Mouse (Mus musculus) cerebellum, adult 8-10 months (tissue): Measurements from ENCODE around the gene Btbd9.
A peak's percentile ranks its signal among the peaks of the same experiment; 100 is the strongest.
"Not testable (repeated sequence)": the region's sequence is repeated elsewhere in the genome, so short reads cannot be mapped to it uniquely, and the experiment has no call there.

ENCODE experiments used
- DNase-seq: peaks from one replicate; pipeline ENCODE4 v3.0.0; 2022

The Btbd9 gene

DNA sequence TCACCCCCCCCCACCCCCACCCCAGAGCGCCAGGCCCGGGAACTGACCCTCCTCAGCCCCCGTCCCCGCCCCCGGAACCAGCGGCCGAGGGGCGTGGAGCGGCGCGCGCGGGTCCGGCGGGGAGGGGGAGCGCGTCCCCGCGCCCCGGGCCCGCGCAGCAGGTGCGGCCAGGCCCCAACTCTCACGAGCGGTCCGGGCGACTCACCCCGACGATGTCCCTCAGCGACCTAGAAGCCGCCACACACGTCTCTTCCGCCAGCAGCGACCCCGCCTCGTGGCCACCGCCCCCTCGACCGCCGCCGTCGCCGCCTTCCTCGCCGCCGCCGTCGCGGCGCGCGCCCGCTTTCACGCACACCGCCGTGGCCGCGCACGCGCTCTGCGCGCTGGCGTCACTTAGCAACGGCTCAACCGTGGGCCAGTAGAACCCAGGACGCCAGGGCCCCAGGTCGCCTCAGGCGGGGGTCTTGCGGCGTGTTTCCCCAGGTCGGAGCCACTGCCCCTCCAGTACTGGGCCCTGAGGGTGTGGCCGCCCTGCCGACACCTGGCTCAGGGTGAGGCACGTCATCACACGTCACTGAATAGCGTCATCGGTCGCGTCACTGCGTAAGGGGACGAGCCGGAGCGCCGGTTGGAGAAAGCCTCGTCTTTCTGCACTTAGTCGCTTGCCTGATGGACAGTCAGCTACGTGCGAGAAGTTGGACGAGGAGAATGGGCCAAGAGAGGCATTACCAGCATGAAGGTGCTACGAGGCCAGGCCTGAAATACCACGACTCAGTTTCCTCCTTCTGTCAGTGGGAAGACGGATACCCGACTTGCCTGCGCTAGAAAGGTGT, at the start of gene Btbd9:
Btbd9 (minus strand) TSS at position 548 of the 833 bp plus-strand sequence.
- peak; percentile 99 for DNase-seq

DNA sequence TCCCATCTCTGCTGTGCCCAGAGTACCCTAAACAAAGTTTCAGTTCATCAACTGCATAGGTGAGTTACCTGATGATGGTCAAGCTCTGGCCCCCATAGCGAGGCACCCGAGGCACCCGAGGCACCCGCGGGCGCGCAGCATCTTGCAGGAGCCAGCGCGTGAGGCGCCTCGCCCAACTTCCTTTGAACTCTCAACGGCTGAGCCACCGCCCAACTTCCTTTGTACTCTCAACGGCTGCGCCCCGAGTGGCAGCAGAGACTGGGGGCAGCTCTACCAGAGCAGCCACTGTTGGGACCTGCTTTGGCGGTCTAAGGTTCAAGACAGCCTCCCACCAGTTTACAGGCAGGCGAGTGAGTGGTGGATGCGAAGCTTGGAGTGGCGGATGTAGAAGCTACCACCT, 47.8 kb upstream of the Btbd9 start, which contains the start of gene Dnah8:
Dnah8 (plus strand) TSS at position 223 of the 400 bp plus-strand sequence.
- not testable (repeated sequence) for DNase-seq

DNA sequence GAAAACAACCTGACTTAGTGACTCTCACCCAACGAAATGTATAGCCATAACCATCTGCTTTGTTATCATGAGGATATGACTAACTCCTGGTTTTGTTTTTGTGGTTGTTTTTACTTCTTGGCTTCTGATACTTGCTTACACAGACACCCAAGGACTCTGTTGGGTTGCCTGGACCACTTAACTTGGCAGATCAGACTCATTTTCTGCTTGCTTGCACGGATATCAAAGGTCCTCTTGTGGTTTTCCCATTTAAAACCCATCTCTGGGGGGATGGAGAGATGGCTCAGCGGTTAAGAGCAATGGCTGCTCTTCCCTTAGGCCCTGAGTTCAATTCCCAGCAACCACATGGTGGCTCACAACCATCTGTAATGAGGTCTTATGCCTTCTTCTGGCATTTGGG, 46.9 kb upstream of the Btbd9 start:
- DNase-seq: no peak

DNA sequence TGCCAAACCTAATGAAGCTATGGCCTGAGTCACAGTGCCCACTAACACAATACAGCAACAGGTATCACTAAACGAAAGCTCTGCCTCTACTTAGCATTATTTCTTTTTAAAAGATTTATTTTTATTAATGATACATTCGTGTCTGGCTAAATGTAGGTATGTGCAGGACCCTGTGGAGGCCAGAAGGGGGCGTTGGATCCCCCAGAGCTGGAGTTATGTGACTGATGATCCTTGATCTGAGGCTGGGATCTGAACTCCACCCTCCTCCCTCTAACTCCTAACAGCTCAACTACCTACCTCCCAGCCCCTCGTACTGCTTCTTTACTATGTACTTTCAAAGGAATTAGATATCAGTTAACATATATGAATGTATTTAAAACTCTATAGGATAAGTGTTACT, 45.2 kb upstream of the Btbd9 start:
- no peak for DNase-seq

DNA sequence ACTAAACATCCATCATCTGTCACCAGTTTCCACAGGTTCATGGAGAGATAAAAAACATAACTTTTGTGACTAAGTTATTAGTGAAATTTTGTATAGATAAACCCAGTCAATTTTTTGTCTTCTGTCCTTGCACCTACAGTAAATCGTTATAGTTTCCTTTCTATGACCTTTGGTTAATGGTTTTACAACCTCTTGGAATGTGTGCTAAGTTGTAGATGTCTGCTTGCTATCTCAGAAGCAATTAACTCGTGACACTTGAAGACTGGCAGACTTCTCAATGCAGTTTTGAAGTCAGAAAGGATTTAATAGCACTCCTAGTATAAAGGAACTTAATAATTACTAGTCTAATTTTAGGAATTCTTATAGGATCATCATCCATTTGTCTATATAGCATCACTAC, 44.3 kb upstream of the Btbd9 start:
- no peak for DNase-seq

DNA sequence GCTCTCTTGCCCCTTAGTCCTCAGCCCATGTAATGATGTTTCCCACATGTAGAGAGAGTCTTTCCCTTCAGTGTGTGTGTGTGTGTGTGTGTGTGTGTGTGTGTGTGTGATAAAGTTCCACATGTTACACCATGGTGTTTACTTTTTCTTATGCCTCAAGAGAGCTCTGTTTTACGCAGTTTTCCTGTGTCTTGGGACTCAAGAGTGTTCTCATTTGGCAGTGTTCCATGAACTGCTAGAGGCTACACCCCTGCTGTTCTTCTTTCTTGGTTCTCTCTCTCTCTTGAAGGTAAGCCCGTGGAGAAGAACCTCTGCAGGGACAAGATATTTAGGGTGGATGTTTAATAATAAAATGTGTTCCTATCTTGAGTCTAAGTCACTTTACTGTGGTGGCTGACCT, 42.9 kb upstream of the Btbd9 start:
- DNase-seq: no peak

DNA sequence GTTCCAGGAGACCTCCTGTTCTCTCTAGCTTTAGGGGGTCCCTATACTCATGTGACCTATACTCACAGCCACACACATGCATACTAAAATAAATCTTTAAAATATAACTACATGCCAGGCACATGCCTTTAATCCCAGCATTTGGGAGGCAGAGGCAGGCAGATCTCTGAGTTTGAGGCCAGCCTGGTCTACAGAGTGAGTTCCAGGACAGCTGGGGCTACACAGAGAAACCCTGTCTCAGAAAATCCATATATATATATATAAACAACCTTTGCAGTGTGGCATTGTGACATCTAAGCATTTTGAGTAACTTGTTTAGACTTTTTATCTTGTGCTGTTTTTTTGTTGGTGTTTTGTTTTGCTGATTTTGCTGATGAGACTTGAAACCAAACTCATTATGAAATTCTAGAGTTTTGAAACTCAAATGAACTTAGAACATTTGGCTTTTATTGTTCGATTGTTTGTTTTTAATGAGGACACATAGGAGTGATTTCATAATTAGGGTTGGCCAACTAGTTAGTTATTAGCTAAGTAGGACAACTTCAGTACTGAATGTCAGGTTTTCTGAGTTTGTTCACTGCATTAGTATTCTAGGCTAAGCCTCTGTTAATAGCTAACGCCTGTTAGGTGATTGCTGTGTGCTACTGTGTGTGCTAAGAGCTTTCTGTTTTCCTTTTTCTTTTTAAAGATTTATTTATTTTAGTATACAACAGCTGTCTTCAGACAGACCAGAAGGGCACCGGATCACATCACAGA, 42.0 kb upstream of the Btbd9 start:
- DNase-seq: no peak

DNA sequence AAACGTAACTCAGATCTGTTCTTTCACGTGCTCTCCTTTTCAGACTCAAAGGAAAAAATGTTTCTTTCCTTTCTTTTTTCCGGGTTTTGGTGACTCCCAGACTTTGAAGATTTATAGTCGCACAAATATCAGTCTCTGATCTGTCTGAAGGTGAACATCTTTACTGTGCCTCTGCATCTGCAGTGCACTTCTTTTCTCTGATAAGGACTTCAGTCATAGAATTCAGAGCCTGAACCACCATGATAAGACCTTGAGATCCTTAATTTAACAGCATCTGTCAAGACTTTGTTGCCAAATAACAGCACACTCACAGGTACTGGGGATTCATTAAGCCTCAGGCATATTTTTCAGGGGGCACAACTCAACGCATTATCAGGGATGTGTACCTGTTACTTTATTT, 39.9 kb upstream of the Btbd9 start:
- DNase-seq: no peak

DNA sequence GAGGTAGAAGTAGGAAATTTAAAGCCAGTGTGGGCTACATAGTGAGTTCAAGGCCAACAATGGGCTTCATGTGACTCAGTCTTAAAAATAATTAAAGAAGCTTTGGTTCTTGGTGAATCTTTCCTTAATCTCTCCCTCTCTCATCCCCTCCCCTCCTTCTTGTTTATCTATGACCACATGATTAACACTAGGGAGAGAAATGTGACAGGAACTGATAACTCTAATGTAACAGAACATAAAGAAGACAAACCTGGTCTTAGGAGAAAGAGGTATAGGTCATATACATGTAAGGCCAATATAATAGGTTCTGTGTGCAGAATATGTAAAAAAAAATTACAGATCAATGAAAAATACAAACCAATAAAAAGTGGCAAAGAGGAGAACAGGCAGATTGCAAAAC, 37.1 kb upstream of the Btbd9 start:
- no peak for DNase-seq

DNA sequence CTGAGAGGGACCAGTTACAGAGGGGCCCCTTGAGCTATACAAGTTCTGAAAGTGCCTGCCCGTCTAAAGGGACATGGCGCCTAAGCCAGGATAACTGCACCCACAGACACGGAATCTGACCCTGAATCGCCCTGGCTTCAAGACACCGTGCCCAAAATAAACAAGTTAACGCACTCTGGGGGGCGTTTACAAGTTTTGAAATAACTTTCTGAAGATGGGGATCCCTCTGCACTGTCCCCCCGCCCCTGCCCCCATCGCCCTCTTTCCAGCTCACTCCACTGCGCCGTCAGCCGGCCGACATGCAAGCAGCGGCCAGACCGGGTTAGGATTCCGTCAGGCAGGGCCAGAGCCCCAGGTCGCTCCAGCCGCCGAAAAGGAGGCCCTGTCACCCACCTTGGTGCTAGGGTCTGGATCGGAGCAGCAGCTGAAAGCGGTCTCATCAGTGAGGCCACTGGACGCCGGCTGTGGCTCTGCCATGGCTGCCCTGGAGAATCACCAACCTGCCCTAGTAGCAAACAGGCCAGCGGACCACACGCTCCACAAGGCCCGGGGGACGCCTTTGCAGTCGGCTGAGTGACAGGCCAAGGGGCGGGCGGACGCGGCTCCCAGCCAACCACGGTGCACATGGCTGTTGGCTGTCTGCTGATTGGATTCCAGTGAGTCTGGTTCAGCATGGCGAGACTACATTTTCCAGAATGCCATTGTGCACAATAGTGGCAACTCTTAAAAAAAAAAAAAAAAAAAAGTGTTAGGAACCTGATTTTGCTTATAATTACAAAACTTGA, 36.0 kb upstream of the Btbd9 start:
- DNase-seq: peak; percentile 100

DNA sequence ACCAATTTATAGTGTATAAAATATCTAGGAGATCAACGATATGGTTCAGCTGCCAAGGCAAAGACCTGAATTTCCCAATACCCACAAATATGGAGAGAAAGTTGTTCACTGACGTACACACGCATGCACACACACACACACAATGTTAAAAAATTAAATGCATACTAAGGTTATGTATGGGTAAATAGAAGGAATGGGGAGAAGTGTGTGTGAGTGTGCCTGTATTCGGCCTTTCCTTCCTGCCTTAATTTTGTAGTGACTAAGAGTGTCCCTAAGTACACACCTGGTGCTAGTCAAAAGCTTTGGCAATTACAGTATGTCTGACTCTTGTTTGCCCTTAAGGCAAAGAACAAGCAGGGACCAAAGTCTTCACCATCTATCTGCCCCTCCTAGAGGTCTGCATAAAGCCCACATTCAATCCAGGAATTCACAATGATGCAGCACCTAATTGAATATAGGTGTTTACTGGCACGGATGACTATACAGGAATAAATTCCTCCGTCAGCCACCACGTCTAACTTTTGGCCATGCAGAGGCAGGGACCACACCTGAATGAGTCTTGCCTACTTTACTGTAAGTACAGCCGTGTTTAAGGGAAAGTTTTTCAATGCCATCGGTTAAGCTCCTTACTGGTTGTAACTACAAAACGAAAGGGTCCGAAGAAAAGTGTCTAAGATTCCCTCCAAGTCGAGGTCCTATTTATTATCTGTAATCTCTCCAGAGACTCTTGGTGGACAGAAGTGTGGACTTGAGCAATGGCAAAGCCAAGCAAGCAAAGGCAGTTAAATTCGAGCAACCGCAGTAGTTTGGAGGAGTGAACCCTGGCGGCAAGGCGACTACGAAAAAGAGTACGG, 35.2 kb upstream of the Btbd9 start:
- DNase-seq: no peak

DNA sequence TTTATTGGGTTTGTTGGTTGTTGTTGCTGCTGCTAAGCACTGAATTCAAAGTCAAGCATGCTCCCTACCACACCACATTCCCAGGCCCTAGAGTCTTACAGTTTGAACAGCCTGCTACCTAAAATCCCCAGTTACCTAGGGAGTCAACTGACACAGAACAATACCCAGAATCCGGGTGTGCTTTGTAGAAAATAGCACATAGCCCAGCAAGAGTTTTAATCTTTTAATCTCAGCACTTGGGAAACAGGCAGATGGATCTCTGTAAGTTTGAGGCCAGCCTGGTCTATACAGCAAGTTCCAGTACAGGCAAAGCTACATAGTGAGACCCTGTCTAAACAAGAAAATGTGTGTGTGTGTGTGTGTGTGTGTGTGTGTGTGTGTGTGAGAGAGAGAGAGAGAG, 34.5 kb upstream of the Btbd9 start:
- DNase-seq: no peak

DNA sequence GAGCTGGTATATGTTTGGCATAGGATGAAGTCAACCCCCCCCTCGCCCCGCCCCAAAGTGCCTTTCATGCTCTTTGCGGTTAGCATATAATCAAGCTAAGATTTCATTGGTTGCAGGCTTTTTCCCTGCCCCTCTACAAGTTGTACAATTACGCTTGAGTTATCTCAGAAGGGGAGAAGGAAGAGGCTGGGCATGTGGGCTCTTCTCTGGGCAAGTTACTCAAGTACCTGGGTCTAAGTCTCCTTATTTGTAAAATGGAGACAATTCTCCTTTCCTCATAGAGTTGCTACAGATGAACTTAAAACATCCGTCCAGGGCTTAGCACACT, 33.7 kb upstream of the Btbd9 start:
- no peak for DNase-seq

DNA sequence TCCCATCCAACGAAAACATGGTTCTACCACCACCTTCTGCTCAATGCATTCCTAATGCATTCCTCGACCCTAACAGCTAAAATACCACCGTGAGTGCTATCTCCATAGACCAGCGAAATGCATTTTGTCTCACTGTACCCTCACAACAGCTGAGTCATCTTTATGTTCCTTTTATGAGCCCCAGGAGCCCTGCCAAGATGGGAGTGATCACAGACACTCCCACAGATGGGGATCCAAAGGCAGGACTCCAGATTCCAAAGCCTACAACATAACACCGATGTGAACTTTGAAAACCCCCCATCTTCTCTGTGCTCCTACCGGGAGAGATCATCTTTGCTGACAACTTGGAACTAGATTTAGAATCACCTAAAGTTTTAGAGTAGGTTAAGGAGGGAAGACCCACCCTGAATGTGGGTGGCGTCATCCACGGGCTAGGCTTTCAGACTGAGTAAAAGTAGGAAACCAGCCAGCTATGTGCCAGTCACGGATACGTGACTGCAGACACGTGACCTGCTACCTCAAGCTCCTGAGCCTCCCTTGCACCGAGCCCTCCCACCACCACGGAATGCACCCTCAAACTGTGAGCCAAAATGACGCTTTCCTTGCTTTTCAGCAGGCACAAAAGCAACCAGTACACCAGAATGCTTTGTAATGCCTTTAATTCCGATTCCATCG, 33.2 kb upstream of the Btbd9 start:
- DNase-seq: no peak

DNA sequence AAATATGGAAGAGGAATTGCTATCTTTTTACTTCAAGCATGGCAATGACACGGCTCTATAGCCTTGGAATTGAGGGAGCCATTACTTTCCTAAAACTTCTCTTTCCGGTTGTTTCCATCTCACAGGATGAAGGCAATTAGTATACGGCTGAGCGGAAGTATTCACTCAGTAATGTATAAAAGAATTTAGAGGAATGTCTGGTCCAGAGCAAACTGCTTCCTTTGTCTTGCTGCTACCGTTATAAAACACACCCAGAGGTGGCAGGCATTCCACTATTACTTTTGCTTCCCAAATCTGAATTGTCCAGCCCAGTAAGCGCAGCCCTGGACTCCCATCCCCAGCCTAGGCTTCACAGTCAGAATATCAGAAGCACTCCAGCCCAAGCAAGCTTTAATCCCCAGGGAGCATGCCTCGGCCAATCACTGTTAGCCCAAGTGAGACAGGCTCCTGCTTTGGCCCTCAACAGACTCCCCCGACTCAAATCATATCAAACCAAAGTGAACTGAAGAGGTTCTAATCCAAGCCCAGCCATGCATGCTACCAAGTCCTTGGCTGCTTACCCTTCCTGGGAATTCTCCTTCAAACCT, 31.7 kb upstream of the Btbd9 start:
- no peak for DNase-seq

DNA sequence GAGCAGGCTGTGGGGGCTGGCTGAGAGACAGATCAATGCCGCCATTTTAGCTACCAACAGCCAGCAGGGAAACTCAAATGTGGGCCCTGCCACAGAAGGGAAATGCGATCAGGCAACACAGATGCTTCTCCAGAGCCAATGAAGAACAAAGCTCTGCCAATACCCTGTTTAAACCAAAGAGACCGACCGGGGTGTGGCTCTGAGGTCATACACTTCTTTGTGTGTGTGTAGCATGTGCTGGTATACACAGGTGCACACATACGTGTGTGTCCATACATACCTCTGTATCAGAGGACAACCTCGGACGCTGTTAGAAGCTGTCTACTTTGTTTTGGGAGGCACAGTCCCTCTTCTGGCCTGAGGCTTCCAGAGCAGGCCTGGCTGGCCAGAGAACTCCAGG, 31.0 kb upstream of the Btbd9 start:
- no peak for DNase-seq

DNA sequence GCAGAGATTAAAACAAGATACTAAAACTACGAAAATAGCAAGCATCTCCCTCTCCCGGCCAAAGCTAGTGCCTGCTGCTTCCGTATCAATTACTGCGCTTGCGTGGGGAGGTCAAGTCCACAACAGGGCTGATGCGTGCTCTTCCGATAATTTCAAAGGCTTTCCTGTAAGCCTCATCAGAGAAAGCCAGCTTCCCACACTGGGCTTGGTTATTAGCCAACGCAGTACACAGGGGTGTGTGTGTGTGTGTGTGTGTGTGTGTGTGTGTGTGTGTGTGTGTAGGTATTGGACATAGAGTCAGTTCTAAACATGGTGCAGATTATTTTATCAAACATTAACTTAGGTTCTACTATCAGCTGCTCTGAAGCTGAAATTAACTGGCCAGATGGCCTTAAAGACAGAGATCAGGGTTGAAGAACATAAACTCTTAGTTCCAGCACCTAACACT, 30.4 kb upstream of the Btbd9 start:
- no peak for DNase-seq

DNA sequence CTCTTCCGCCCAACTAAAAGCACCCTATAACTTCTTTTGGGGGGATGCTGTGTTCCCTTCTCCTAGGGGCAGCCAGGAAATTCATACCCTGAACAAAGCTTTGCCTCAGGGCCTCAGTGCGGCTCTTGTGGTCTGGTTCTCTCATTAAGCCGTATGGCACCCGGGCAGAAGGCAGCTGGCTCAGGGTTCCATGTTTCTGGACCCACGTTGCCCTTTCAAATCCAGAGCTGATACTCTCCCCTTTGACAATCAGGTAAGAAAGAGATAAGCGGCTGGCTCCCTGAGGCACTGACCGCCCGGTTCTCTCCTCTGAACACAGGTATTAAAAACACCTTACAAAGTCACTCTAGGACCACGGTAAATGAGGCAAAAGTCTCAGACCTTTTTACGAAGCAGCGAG, 29.9 kb upstream of the Btbd9 start:
- DNase-seq: no peak

DNA sequence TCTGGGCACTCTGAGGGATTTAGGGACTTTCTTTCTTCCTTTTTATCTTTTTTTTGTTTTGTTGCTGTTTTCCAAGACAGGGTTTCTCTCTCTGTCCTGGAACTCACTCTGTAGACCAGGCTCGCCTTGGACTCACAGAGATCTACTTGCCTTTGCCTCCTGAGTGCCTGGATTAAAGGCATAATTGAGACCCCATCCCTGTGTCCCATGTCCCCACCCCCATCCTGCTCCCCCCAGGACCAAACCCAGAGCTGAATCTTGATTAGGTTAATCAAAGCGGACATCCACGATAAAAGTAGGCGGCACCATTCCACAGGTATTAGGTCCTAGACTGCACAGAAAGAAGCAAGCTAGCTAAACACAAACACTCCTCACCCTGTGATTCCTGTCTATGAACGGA, 28.7 kb upstream of the Btbd9 start:
- DNase-seq: no peak

DNA sequence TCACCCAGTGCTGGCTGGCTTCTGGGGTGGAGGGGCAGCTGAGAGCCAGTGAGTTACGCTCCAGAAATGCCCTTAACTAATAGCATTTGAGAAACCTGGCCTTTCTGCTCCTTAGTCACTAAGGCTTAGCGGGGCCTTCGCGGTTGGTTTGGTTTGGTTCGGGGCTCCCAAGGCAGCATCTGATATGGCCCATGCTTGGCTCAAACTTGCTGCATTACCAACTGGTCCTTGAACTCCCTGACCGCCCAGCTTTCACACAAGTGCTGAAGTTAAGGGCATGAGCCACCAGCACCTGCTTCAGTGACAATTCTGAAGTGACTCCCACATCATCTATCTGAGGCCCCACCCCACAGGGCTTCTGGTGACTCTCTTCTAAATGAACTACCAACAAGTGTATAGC, 28.0 kb upstream of the Btbd9 start:
- DNase-seq: no peak

DNA sequence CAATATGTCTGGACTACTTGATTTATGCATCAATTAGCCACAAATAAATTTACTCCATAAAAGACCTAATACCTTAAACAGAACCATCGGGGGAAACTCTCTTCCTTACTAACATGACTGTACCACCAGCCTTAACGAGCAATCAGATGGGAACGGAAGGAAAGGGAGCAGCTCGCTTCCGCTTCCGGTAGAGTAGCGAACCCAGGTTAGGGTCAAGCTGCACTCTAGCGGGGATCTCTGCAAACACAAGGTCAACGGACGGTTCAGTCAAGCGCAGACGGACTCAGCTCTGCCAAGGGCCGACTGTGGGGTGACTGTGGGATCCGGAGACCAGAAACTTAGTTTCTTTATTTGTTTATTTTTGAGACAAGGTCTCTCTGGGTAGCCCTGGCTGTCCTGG, 25.9 kb upstream of the Btbd9 start:
- no peak for DNase-seq

DNA sequence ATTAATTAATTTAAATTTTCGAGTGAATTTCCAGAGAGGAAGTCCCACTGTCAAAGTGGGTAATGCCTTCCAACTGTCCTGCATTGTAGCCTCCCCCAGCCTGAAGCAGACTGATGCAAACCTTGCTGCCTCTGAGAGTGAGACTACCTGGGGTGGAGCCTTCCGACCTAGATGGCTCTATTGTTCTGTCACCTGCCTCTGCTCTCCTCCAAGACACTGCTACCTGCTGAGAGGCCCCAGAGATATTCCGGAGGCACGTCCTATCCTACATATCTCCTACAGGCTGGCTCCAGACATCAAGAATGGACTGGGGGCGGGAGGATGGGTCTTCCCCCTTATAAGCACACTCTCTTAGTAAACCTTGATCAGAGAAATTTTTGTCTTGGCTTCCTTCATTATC, 22.0 kb upstream of the Btbd9 start:
- no peak for DNase-seq
